23 mouse cellular contexts compared by ENCODE assay signal in genomic region chr11:104150911-104151310, GRCm38 (mm10). TPM values are rescaled to one million over a fixed set of nuclear protein-coding genes. Genes with fewer than 3 reads are reported as not detected.
"Had no signal": no experiment of that assay in that cellular context is flagged by ENCODE, and none has a peak within 500 bp of the region (broad histone marks: within the 10 kb centered on the region; RNA-seq: fewer than 3 reads in every experiment).

No protein-coding gene starts in this region.

- H3K4me2 ChIP-seq: lung, embryonic 14.5 days; midbrain, embryonic 11.5 days; midbrain, embryonic 13.5 days; midbrain, embryonic 15.5 days; neural tube, embryonic 12.5 days; stomach, embryonic 15.5 days had no signal

- H3K4me1 ChIP-seq: megakaryocyte, embryonic 14.5 days; stomach, embryonic 15.5 days had no signal

- H3K36me3 ChIP-seq: midbrain, embryonic 13.5 days; midbrain, embryonic 15.5 days; neural tube, embryonic 12.5 days; stomach, embryonic 15.5 days had no signal

- DNase-seq: lung, adult 18-20 months; lung, embryonic 14.5 days; lung, postnatal 10 days; right cerebral cortex, postnatal 14 days; thymus, adult 2 months; thymus, postnatal 14 days; thymus, postnatal 36 days had no signal

- H3K9me3 ChIP-seq: megakaryocyte, embryonic 14.5 days; midbrain, embryonic 13.5 days; midbrain, embryonic 15.5 days; neural tube, embryonic 12.5 days; stomach, embryonic 15.5 days had no signal

- H3K27me3 ChIP-seq: midbrain, embryonic 13.5 days; midbrain, embryonic 15.5 days; neural tube, embryonic 12.5 days; stomach, embryonic 15.5 days had no signal

- H3K27ac ChIP-seq: macrophage; midbrain, embryonic 13.5 days; midbrain, embryonic 15.5 days; neural tube, embryonic 12.5 days; stomach, embryonic 15.5 days; stomach, postnatal 0 days had no signal

- ATAC-seq: midbrain, embryonic 13.5 days; midbrain, embryonic 15.5 days had no signal

- H3K4me3 ChIP-seq: megakaryocyte, embryonic 14.5 days; midbrain, embryonic 13.5 days; midbrain, embryonic 15.5 days; neural tube, embryonic 12.5 days; stomach, embryonic 15.5 days had no signal

- H3K9ac ChIP-seq: lung, embryonic 14.5 days; midbrain, embryonic 13.5 days; midbrain, embryonic 15.5 days; neural tube, embryonic 12.5 days; stomach, embryonic 15.5 days had no signal

RNA-seq across cellular contexts. Expression of gene Crhr1, which starts 18.3 kb away (rescaled TPM):
- total RNA-seq: megakaryocyte progenitor cell, adult 5-6 weeks; monocyte, adult 5-6 weeks; neutrophil, adult 5-6 weeks had no signal
- polyA plus RNA-seq: liver, embryonic 16.5 days; lung, embryonic 14.5 days; lung, embryonic 16.5 days; macrophage had no signal

RNA-seq across cellular contexts. Expression of gene Sppl2c, which starts 35.2 kb away (rescaled TPM):
- total RNA-seq: megakaryocyte progenitor cell, adult 5-6 weeks; midbrain, postnatal 0 days; monocyte, adult 5-6 weeks; neutrophil, adult 5-6 weeks had no signal
- polyA plus RNA-seq: liver, embryonic 16.5 days; lung, embryonic 14.5 days; lung, embryonic 16.5 days; macrophage; midbrain, embryonic 11.5 days; midbrain, embryonic 13.5 days; midbrain, embryonic 15.5 days; midbrain, postnatal 0 days; neural tube, embryonic 12.5 days; neural tube, embryonic 14.5 days; spleen, adult 2 months; stomach, embryonic 15.5 days; stomach, postnatal 0 days had no signal
